Mouse (Mus musculus): ENCODE measurements around the gene Map4k4. TPM values are rescaled to one million over a fixed set of nuclear protein-coding genes. Genes with fewer than 3 reads are reported as not detected.

Gene Map4k4
- polyA plus RNA-seq (2015; fragmentation: Nextera tagmentation; extraction: Ambion mirVana), result 30.7 and 31.9 TPM in 2 replicates

DNA sequence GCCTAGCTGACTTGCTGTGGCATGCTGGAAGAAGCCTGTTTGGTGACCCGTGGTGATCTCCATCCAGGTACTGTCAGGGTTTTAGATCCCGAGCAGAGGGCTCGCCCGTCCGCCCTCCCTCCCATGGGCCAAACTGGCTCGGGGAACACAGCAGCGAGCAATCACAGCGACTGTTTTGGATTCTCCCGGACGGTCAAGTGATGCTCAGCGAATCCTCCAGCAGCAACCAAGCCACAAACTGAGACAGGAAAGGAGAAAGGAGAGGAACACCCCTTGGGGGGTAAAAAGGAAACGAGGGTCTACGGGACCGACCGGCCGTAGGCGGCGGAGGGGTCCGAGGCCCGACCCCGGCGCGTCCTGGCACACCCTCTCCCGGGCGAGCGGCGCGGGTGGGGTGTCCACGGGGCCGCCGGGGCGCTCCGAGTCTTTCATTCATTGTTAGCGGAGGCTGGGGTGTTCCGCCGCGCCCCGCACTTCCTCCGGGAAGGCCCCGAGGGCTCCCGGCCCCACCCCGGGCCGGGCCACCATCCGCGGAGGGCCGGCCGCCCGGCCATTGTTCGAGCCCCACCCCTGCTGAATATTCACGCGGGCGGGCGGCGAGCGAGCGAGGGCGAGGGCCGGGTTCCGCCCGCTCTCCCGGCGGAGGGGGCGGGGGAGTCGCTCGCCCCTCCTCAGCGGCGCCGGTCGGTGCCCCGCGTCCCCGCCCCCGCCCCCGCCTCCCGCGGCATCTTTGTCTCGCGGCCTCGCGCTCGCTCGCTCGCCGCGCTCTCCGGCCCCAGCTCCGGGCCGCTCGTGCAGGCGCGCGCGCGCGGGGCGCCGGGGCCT lies at the start of gene Map4k4:
Gene Map4k4 (plus strand): TSS at position 733 of the 825 bp plus-strand sequence.
- peak within 1 kb of the TSS; percentile 98 for H3K27ac ChIP-seq
- H3K27me3 ChIP-seq (replicated peaks), result no peaks in the 10 kb centered on the region
- H3K4me1 ChIP-seq, result peaks cover 17% of the 10 kb centered on the region; the same call in 1 of the 2 replicates
- no peaks in the 10 kb centered on the region for H3K36me3 ChIP-seq
- peak within 1 kb of the TSS; percentile 99 for H3K9ac ChIP-seq
- WGBS, result 1% methylated on average over 72 of the region's 97 CpGs
- no peaks in the 10 kb centered on the region for H3K9me3 ChIP-seq
- H3K4me2 ChIP-seq, result peak within 1 kb of the TSS; percentile 76
- peak; percentile 88 for ATAC-seq (ENCODE audit: insufficient read depth, low FRiP score, low read depth)
- peak within 1 kb of the TSS; percentile 94 for H3K4me3 ChIP-seq (replicated peaks)

DNA sequence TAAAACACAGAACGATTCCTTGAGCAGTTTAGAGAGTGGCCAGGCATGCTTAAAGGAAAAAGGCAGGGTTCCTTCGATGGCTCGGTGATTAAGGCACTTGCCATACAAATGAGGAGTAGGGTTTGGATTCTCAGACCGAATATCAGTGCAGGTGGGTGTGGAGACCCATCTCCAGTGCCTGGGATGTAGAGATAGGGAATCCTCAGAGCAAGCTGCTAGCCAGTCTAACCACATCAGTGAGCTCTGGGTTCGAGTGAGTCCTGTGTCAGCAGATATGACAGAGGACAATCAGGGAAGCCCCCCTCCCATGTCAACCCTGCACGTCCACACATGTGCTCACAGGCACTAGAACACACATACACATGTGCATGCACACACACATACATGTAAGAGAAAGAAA lies 44.8 kb upstream of the Map4k4 start:
- H3K9ac ChIP-seq, result no peak overlapping the region
- H3K36me3 ChIP-seq, result no peaks in the 10 kb centered on the region
- H3K27ac ChIP-seq, result no peak overlapping the region
- no peaks in the 10 kb centered on the region for H3K4me1 ChIP-seq
- 85% methylated on average over 6 of the region's 6 CpGs for WGBS
- no peak for ATAC-seq (ENCODE audit: insufficient read depth, low FRiP score, low read depth)
- no peak overlapping the region for H3K4me2 ChIP-seq
- no peak overlapping the region for H3K4me3 ChIP-seq (replicated peaks)
- H3K27me3 ChIP-seq (replicated peaks), result no peaks in the 10 kb centered on the region
- H3K9me3 ChIP-seq, result no peaks in the 10 kb centered on the region

GRCm38 (mm10) chr1:39856795-39857447 lies 43.8 kb upstream of the Map4k4 start:
- no peak for ATAC-seq (ENCODE audit: insufficient read depth, low FRiP score, low read depth)
- H3K27ac ChIP-seq, result no peak overlapping the region
- no peak overlapping the region for H3K4me2 ChIP-seq
- H3K4me3 ChIP-seq (replicated peaks), result no peak overlapping the region
- WGBS, result 75% methylated on average over 7 of the region's 7 CpGs
- no peaks in the 10 kb centered on the region for H3K27me3 ChIP-seq (replicated peaks)
- H3K9ac ChIP-seq, result no peak overlapping the region
- no peaks in the 10 kb centered on the region for H3K36me3 ChIP-seq
- no peaks in the 10 kb centered on the region for H3K9me3 ChIP-seq
- no peaks in the 10 kb centered on the region for H3K4me1 ChIP-seq

GRCm38 (mm10) chr1:39857448-39857820 lies 43.3 kb upstream of the Map4k4 start:
- H3K27me3 ChIP-seq (replicated peaks), result no peaks in the 10 kb centered on the region
- no peak overlapping the region for H3K27ac ChIP-seq
- no peaks in the 10 kb centered on the region for H3K4me1 ChIP-seq
- H3K36me3 ChIP-seq, result no peaks in the 10 kb centered on the region
- ATAC-seq (ENCODE audit: insufficient read depth, low FRiP score, low read depth), result no peak
- no peak overlapping the region for H3K4me3 ChIP-seq (replicated peaks)
- 80% methylated on average over 6 of the region's 6 CpGs for WGBS
- no peaks in the 10 kb centered on the region for H3K9me3 ChIP-seq
- no peak overlapping the region for H3K9ac ChIP-seq
- H3K4me2 ChIP-seq, result no peak overlapping the region

- H3K4me2 ChIP-seq, result no peak overlapping the region
- H3K36me3 ChIP-seq, result no peaks in the 10 kb centered on the region
- no peak overlapping the region for H3K9ac ChIP-seq
- no peak overlapping the region for H3K27ac ChIP-seq
- no peaks in the 10 kb centered on the region for H3K27me3 ChIP-seq (replicated peaks)
- H3K4me3 ChIP-seq (replicated peaks), result no peak overlapping the region
- H3K4me1 ChIP-seq, result no peaks in the 10 kb centered on the region
- 31% methylated on average over 6 of the region's 6 CpGs for WGBS
- H3K9me3 ChIP-seq, result no peaks in the 10 kb centered on the region
- no peak for ATAC-seq (ENCODE audit: insufficient read depth, low FRiP score, low read depth)
Measured at GRCm38 (mm10) chr1:39859213-39859612, 41.5 kb upstream of the Map4k4 start.

GRCm38 (mm10) chr1:39866367-39867141 lies 34.2 kb upstream of the Map4k4 start:
- H3K36me3 ChIP-seq, result no peaks in the 10 kb centered on the region
- no peak overlapping the region for H3K4me3 ChIP-seq (replicated peaks)
- H3K27ac ChIP-seq, result no peak overlapping the region
- H3K4me2 ChIP-seq, result no peak overlapping the region
- no peak for ATAC-seq (ENCODE audit: insufficient read depth, low FRiP score, low read depth)
- 79% methylated on average over 9 of the region's 9 CpGs for WGBS
- no peaks in the 10 kb centered on the region for H3K9me3 ChIP-seq
- no peak overlapping the region for H3K9ac ChIP-seq
- H3K4me1 ChIP-seq, result peaks cover 10% of the 10 kb centered on the region
- H3K27me3 ChIP-seq (replicated peaks), result no peaks in the 10 kb centered on the region

DNA sequence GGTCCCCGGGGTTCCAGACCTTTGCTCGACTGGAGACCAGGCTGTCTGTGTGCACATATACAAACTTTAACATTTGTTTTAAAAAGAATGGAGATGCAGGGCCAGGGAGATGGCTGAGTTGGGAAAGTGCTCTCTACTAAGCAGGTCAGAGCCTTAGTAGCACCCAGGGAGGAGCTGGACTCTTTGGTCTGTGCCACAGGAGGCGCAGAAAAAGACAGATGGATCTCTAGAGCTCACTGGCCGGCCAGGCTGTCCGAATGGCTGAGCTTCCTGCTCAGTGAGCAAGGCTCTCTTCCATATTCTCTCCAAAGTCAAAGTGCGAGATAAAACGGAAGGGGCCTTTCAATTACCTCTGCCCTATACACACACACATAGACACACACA lies 33.6 kb upstream of the Map4k4 start:
- WGBS, result 54% methylated on average over 7 of the region's 7 CpGs
- no peaks in the 10 kb centered on the region for H3K36me3 ChIP-seq
- no peak overlapping the region for H3K4me2 ChIP-seq
- no peak overlapping the region for H3K27ac ChIP-seq
- no peak for ATAC-seq (ENCODE audit: insufficient read depth, low FRiP score, low read depth)
- H3K4me3 ChIP-seq (replicated peaks), result no peak overlapping the region
- no peaks in the 10 kb centered on the region for H3K27me3 ChIP-seq (replicated peaks)
- no peaks in the 10 kb centered on the region for H3K9me3 ChIP-seq
- H3K4me1 ChIP-seq, result peaks cover 10% of the 10 kb centered on the region
- no peak overlapping the region for H3K9ac ChIP-seq

DNA sequence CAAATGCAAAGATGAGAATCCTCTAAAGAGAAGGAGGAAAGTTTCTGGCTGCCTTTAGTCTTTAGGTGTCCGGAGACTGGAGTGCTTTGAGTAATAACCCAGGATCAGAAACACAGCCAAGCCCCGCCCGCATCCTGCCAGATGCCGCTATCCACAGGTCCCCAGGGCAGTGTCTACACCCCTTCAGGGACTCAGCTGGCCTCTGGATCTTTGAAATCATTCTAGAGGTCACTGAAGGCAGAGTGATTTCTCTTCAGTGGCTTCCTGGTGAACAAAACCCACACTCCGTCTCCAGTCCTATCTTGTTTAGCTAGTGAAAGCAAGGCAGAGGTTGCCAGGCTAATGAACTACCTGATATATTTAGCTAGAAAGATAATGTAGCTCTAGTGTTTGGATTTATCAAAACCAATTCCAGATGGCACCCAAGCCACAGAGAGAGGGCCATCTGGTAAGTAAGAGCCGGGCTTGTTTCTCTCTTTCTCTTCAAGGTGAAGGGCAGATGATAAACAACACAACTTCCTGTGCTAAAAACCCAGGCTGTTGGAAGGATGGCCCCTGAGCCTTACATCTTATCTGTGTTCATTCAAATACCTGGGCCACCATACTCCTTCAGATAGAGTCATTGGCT lies 32.6 kb upstream of the Map4k4 start:
- no peak for ATAC-seq (ENCODE audit: insufficient read depth, low FRiP score, low read depth)
- Histone ChIP-seq H3K9ac (no peak overlapping the region), H3K4me2 (0 out of 2 replicates have a peak overlapping the region, but pooled peaks have one; percentile 14), H3K4me1 (peaks cover 10% of the 10 kb centered on the region), H3K4me3 (replicated peaks) (no peak overlapping the region), H3K27me3 (replicated peaks) (no peaks in the 10 kb centered on the region), H3K27ac (peak overlapping the region; percentile 26), H3K36me3 (no peaks in the 10 kb centered on the region), H3K9me3 (no peaks in the 10 kb centered on the region)
- WGBS, result 12% methylated on average over 6 of the region's 6 CpGs

- Histone ChIP-seq H3K9me3 (no peaks in the 10 kb centered on the region), H3K27me3 (replicated peaks) (no peaks in the 10 kb centered on the region), H3K4me1 (peaks cover 10% of the 10 kb centered on the region), H3K4me3 (replicated peaks) (no peak overlapping the region), H3K4me2 (no peak overlapping the region), H3K9ac (no peak overlapping the region), H3K36me3 (no peaks in the 10 kb centered on the region), H3K27ac (0 out of 2 replicates have a peak overlapping the region, but pooled peaks have one; percentile 1)
- peak; percentile 55; the same call in 1 of the 2 replicates for ATAC-seq (ENCODE audit: insufficient read depth, low FRiP score, low read depth)
- WGBS, result 44% methylated on average over 10 of the region's 10 CpGs
Measured at GRCm38 (mm10) chr1:39868825-39869571, 31.7 kb upstream of the Map4k4 start.

- Histone ChIP-seq H3K36me3 (no peaks in the 10 kb centered on the region), H3K27me3 (replicated peaks) (no peaks in the 10 kb centered on the region), H3K4me2 (no peak overlapping the region), H3K9me3 (no peaks in the 10 kb centered on the region), H3K27ac (no peak overlapping the region), H3K4me1 (peaks cover 10% of the 10 kb centered on the region), H3K9ac (no peak overlapping the region), H3K4me3 (replicated peaks) (no peak overlapping the region)
- ATAC-seq (ENCODE audit: insufficient read depth, low FRiP score, low read depth), result no peak
- WGBS, result 70% methylated on average over 12 of the region's 12 CpGs
Measured at GRCm38 (mm10) chr1:39869721-39870201, 31.0 kb upstream of the Map4k4 start.

GRCm38 (mm10) chr1:39877981-39878380 lies 22.7 kb upstream of the Map4k4 start:
- WGBS, result 61% methylated on average over 3 of the region's 3 CpGs
- Histone ChIP-seq H3K4me2 (no peak overlapping the region), H3K4me3 (replicated peaks) (no peak overlapping the region), H3K27ac (no peak overlapping the region), H3K9me3 (no peaks in the 10 kb centered on the region), H3K27me3 (replicated peaks) (no peaks in the 10 kb centered on the region), H3K4me1 (no peaks in the 10 kb centered on the region), H3K9ac (no peak overlapping the region), H3K36me3 (no peaks in the 10 kb centered on the region)
- no peak for ATAC-seq (ENCODE audit: insufficient read depth, low FRiP score, low read depth)
